Mouse (Mus musculus) stomach, embryonic 14.5 days (tissue): ENCODE data around the gene Cdk14. TPM values are rescaled to one million over a fixed set of nuclear protein-coding genes. Genes with fewer than 3 reads are reported as not detected.

Source experiments
- ATAC-seq: fragments of 200-750 bp; cut with Nextera tagmentation; 2 replicates; pipeline ENCODE4 v1.8.0; 2017; ENCODE audit warnings: low read depth, moderate TSS enrichment; ENCODE audit not compliant: insufficient number of reproducible peaks, insufficient read depth, low FRiP score
- H3K27ac ChIP-seq: fragments of 300-500 bp; sonication (generic); 2 replicates; pipeline ENCODE4 v1.5.1; 2014; ENCODE audit warnings: mild to moderate bottlenecking, low read length, moderate library complexity, mixed read lengths
- H3K27me3 ChIP-seq: fragments of 300-500 bp; sonication (generic); 2 replicates; pipeline ENCODE4 v1.6.1; 2014; ENCODE audit warnings: low read length, control low read depth, mixed read lengths; ENCODE audit not compliant: control insufficient read depth, insufficient read depth
- H3K36me3 ChIP-seq: fragments of 300-500 bp; sonication (generic); 2 replicates; pipeline ENCODE4 v1.6.1; 2014; ENCODE audit warnings: mild to moderate bottlenecking, control low read depth, low read length, moderate library complexity, mixed read lengths; ENCODE audit not compliant: control insufficient read depth, insufficient read depth
- H3K4me1 ChIP-seq: fragments of 300-500 bp; sonication (generic); 2 replicates; pipeline ENCODE4 v1.6.1; 2014; ENCODE audit warnings: low read length, control low read depth, mixed read lengths; ENCODE audit not compliant: control insufficient read depth, insufficient read depth
- H3K4me2 ChIP-seq: fragments of 300-500 bp; sonication (generic); replicated peaks from 2 replicates; pipeline ENCODE4 v1.6.1; 2014; ENCODE audit warnings: low read depth, low read length, control low read depth
- H3K4me3 ChIP-seq: fragments of 300-500 bp; sonication (generic); 2 replicates; pipeline ENCODE4 v1.5.1; 2014; ENCODE audit warnings: low read depth, low read length, control low read depth
- H3K9ac ChIP-seq: fragments of 300-500 bp; sonication (generic); replicated peaks from 2 replicates; pipeline ENCODE4 v1.6.1; 2014; ENCODE audit warnings: low read depth, mild to moderate bottlenecking, control low read depth, low read length, moderate library complexity, mixed read lengths
- H3K9me3 ChIP-seq: fragments of 300-500 bp; sonication (generic); 2 replicates; pipeline ENCODE4 v1.6.1; 2016; ENCODE audit warnings: low read depth, low read length, control low read depth; ENCODE audit not compliant: control insufficient read depth
- WGBS: fragments of 180-500 bp; shearing (Covaris S2); extraction: QIAGEN DNeasy Blood & Tissue Kit; methylation state at CpG from one replicate; pipeline ENCODE4 v1.1.7; 2014; 5-methylcytosine and 5-hydroxymethylcytosine counted together
- polyA plus RNA-seq: library from polyadenylated mRNA; unstranded; fragments of >200 nt; fragmentation: Nextera tagmentation; extraction: Ambion mirVana; gene quantifications from 2 replicates; pipeline ENCODE4 v1.2.1, GENCODE M21; 2014

The Cdk14 gene
- polyA plus RNA-seq, 1 experiment from 2014 or later: 28.3 TPM

DNA sequence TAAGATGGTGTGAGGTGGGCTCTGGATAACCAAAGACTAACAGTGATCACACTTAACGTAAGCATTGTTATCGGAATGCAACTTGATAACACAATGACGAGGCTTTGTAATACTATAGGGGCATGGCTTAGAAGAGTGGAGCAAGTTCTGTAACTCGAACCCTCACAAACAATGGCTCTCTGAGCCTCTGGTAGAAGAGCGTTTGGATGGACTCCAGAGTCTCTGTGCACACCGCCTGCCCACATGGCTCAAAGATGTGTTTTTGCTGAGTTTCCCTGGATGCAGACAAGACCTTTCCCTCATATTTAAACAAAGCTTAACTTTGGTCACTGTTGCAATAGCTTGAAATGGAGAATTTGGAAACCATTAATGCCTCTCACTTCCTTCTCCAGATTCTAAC is 145.8 kb downstream of the Cdk14 start:
- Histone ChIP-seq H3K27me3 (no peaks in the 10 kb centered on the region), H3K36me3 (no peaks in the 10 kb centered on the region), H3K9ac (no peak overlapping the region), H3K27ac (no peak overlapping the region), H3K9me3 (no peaks in the 10 kb centered on the region), H3K4me3 (no peak overlapping the region), H3K4me2 (no peak overlapping the region), H3K4me1 (0 out of 2 replicates have a peak, but pooled peaks cover 3% of the 10 kb centered on the region)
- WGBS: 59% methylated on average over 6 of the region's 6 CpGs
- no peak for ATAC-seq

DNA sequence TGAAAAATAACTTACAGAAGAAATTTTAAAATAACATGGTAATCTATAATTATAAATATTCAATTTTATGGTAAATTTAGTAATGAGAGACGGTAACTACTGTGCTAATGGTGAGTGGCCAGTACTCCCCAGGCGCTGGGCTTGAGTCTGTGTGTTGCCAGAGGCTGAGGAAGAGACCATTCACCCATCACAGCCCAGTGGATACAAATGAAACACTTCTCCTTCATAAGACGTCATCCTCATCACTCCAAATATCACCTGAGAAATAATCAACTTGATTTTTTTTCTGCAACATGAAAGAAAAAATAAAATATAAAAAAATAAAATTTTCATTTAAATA is 153.4 kb downstream of the Cdk14 start:
- WGBS: 86% methylated on average over 3 of the region's 3 CpGs
- Histone ChIP-seq H3K36me3 (no peaks in the 10 kb centered on the region), H3K27ac (no peak overlapping the region), H3K27me3 (no peaks in the 10 kb centered on the region), H3K9ac (no peak overlapping the region), H3K4me1 (peaks cover 7% of the 10 kb centered on the region; the same call in 1 of the 2 replicates), H3K9me3 (no peaks in the 10 kb centered on the region), H3K4me2 (no peak overlapping the region), H3K4me3 (no peak overlapping the region)
- ATAC-seq: no peak

DNA sequence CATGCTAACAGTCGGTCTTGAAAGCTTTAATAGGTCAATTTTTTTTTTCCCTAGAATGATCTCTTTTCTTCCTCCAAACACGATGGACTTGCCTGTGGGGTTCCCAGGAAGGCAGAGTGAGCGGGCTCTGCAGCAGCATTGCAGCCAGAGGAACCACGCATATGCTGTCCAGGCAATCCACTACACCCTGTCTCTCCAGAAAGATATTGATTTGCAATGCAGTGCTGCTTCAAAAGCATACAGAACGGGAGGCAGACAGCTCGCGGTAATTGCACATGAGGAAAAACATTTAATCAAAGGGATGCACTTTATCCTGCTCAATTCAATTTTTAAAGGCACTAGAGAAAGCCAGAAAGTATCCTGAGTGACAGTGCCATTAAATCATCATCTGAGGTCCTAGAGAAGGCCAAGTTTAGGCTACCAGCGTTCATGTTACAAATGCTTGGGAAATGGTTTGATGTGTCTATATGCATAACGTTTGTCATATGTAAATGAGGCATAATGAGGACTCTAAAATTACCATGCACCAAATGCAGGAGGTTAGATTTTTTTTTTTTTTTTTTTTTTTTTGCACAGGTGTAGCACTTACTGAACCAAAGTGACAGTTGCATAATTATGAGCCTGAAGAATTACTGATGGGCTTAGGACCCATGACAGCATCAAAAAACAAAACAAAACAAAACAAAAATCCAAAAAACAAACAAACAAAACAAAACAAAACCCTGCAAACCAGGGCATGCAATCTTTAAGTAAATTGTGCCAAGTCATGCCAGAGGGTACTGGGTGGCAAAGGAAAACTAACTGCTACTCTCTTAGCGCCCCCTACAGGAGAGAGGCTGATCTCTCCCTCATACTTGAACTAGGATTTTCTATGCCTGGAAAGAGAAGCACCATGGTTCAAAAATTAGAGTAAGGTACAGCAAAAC is 154.0 kb downstream of the Cdk14 start:
- Histone ChIP-seq H3K9ac (no peak overlapping the region), H3K9me3 (no peaks in the 10 kb centered on the region), H3K4me2 (no peak overlapping the region), H3K36me3 (no peaks in the 10 kb centered on the region), H3K4me1 (peaks cover 13% of the 10 kb centered on the region; the same call in 1 of the 2 replicates), H3K27me3 (no peaks in the 10 kb centered on the region), H3K4me3 (no peak overlapping the region), H3K27ac (no peak overlapping the region)
- no peak for ATAC-seq
- 26% methylated on average over 10 of the region's 10 CpGs for WGBS

DNA sequence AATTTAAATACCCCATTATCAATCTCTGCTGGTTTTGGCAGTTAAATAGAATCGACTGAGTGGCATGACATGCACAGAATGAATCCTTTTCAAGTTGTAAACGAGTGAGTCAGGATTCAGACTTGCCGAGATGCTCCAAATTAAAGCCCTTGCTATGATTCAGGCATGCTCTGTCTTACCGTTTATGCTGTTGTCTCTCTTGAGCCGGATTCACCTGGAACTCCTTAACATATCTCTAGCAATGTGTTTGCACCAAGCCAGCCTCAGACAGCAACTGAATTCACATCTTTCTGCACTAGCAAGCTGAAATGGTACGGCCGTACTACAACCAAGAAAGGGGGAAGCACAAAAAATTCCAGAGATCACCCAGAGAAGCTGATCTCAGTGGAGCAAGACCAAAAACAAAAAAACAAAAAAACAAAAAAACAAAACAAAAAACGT is 154.7 kb downstream of the Cdk14 start:
- H3K4me2 ChIP-seq: no peak overlapping the region
- no peak overlapping the region for H3K27ac ChIP-seq
- no peaks in the 10 kb centered on the region for H3K36me3 ChIP-seq
- H3K4me1 ChIP-seq: peaks cover 15% of the 10 kb centered on the region; the same call in 1 of the 2 replicates
- no peaks in the 10 kb centered on the region for H3K9me3 ChIP-seq
- no peak overlapping the region for H3K9ac ChIP-seq
- WGBS: 22% methylated on average over 8 of the region's 8 CpGs
- no peaks in the 10 kb centered on the region for H3K27me3 ChIP-seq
- H3K4me3 ChIP-seq: no peak overlapping the region
- ATAC-seq: no peak

- 55% methylated on average over 2 of the region's 2 CpGs for WGBS
- H3K4me3 ChIP-seq: no peak overlapping the region
- H3K4me2 ChIP-seq: no peak overlapping the region
- H3K36me3 ChIP-seq: no peaks in the 10 kb centered on the region
- no peaks in the 10 kb centered on the region for H3K9me3 ChIP-seq
- H3K4me1 ChIP-seq: peaks cover 15% of the 10 kb centered on the region; the same call in 1 of the 2 replicates
- no peaks in the 10 kb centered on the region for H3K27me3 ChIP-seq
- ATAC-seq: no peak
- H3K27ac ChIP-seq: no peak overlapping the region
- no peak overlapping the region for H3K9ac ChIP-seq
Observed at GRCm38 (mm10) chr5:5264712-5265111, 155.4 kb downstream of the Cdk14 start.

GRCm38 (mm10) chr5:5261725-5262296 is 158.3 kb downstream of the Cdk14 start:
- WGBS: 30% methylated on average over 14 of the region's 14 CpGs
- no peak for ATAC-seq
- no peaks in the 10 kb centered on the region for H3K9me3 ChIP-seq
- no peak overlapping the region for H3K4me3 ChIP-seq
- no peaks in the 10 kb centered on the region for H3K27me3 ChIP-seq
- H3K36me3 ChIP-seq: no peaks in the 10 kb centered on the region
- 0 out of 2 replicates have a peak overlapping the region, but pooled peaks have one; percentile 10 for H3K27ac ChIP-seq
- peaks cover 15% of the 10 kb centered on the region; the same call in 1 of the 2 replicates for H3K4me1 ChIP-seq
- peak overlapping the region; percentile 12; the same call in 1 of the 2 replicates for H3K4me2 ChIP-seq
- H3K9ac ChIP-seq: no peak overlapping the region

GRCm38 (mm10) chr5:5260966-5261724 is 159.0 kb downstream of the Cdk14 start:
- H3K27ac ChIP-seq: no peak overlapping the region
- H3K9ac ChIP-seq: no peak overlapping the region
- H3K4me3 ChIP-seq: no peak overlapping the region
- no peaks in the 10 kb centered on the region for H3K9me3 ChIP-seq
- H3K27me3 ChIP-seq: no peaks in the 10 kb centered on the region
- peaks cover 15% of the 10 kb centered on the region; the same call in 1 of the 2 replicates for H3K4me1 ChIP-seq
- H3K36me3 ChIP-seq: no peaks in the 10 kb centered on the region
- H3K4me2 ChIP-seq: no peak overlapping the region
- whole genome bisulfite sequencing: 48% methylated on average over 14 of the region's 14 CpGs
- no peak for ATAC-seq

DNA sequence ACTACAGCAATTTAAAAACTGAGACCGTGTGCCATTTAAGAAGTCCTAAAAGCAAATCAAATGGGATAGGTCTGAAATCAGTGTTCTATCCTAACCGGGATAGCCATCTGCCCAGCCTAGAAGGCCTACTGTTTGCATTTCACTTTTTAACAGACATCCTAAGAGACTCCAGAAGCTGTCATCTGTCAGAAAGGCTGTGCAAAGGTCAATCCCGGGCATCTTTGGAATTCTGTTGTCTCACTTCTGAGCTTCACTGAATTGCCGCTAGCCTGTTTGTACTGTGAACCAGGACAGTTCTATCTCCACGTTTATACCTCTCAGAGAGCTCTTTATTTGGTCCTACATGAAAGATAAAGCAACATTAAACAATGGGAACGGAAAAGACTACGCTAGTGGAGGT is 159.8 kb downstream of the Cdk14 start:
- Histone ChIP-seq H3K9ac (no peak overlapping the region), H3K4me1 (peaks cover 15% of the 10 kb centered on the region; the same call in 1 of the 2 replicates), H3K27me3 (no peaks in the 10 kb centered on the region), H3K36me3 (no peaks in the 10 kb centered on the region), H3K9me3 (no peaks in the 10 kb centered on the region), H3K27ac (no peak overlapping the region), H3K4me2 (no peak overlapping the region), H3K4me3 (no peak overlapping the region)
- 43% methylated on average over 7 of the region's 7 CpGs for WGBS
- ATAC-seq: no peak
